Mouse (Mus musculus) activated CD4-positive, CD25-positive, alpha-beta regulatory T cell, adult 4 months (primary cell): ENCODE data around the gene Arhgef7. TPM values are rescaled to one million over a fixed set of nuclear protein-coding genes. Genes with fewer than 3 reads are reported as not detected.
A peak's percentile ranks its signal among the peaks of the same experiment; 100 is the strongest.

Experiments
- ATAC-seq: one replicate; pipeline ENCODE4 v1.8.0; 2017
- polyA plus RNA-seq, 2 experiments: library from polyadenylated mRNA; unstranded; fragments of 100-300 nt; shearing (Covaris generic); gene quantifications; one replicate each; pipeline ENCODE4 v1.2.1; 2017

Arhgef7 gene
- polyA plus RNA-seq, 2 experiments from 2014 or later, result 23.7 to 26.7 TPM

DNA sequence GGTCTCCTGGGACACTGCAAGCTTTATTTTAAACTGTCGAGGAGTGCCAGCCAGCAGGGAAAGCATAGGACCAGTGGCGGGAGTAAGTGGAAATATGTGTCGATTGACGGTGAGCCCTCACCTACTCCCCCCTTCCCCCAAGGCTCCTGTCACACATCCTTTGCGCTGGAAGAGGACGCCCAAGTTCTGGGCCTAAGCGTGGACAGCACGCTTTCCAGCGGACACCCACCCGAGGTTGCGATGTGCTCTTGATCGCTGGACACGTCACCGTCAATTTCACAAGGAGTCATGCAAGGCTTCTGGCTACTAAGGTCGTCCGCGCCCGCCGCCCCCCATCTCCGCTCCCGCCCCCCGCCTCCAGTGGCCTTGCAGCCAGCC is 259 bp upstream of the Arhgef7 start:
- ATAC-seq, result no peak

DNA sequence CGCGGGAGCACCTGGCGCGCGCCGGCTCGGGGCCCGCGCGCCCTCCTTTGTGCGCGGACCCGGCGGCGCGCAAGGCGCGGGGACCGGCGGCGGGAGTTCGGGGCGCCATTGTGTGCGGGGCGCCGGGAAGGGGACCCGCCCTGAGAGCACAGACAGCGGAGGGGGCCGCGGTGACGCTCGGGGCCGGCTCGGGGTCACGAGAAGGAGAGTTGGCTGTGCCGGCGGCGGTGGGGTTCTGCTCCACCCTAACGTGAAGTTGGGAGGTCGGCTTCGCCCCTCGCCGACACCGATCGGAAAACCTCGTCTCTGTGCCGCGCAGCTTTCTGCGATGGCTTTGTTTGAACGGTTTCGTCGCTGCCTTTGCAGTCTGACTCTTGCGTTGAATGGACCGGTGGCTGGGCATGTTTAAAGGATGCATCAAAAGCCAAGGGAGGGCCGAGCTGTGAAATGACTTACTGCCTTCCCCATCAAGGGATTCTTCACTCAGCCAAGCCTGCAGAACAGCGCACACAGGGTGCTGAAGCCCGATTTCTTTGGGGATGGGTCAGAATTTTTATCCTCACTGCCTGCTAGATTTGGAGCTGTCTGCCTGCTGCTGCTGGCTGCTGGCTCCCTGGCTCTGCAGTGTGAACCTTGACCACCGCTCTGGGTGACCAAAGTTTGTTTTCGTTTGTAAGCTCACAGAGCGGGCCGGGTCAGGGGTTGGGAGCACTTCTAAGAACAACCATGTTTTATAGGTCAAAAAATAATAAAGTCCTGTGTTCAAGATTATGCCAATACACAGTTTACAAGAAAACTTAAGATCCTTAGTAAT is 1.2 kb downstream of the Arhgef7 start:
- ATAC-seq, result no peak

DNA sequence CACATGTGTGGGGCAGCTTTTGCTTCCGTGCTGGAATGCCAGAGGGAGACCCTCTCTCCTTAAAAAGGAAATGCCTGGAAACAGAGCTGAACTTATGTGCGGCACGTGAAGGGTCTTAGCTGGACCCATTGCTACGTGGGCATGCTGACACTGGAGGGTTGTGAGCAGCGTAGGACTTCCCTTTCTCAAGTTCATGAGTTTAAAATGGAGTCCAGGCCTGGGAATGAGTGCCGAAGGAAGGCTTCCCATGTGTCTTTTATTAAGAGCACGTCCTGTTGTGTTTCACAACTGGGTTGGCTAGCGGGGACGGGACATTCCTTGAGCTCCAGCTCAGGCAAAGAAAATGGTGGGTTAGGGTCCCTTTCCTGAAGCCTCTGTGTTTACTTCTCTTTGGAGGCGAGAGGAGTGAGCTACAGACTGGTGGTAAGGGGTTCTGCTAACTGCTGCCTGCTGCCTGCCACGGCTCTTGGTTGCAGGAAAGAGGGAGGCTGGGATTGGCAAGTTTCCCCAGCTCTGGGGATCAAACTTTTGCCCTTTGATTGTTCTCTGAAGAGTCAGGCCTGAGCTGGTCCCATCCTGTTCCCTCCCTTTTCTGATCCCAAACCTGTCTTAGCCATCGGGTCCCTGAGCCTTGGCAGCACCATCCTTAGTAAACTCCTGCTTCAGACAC is 2.9 kb downstream of the Arhgef7 start:
- no peak for ATAC-seq

DNA sequence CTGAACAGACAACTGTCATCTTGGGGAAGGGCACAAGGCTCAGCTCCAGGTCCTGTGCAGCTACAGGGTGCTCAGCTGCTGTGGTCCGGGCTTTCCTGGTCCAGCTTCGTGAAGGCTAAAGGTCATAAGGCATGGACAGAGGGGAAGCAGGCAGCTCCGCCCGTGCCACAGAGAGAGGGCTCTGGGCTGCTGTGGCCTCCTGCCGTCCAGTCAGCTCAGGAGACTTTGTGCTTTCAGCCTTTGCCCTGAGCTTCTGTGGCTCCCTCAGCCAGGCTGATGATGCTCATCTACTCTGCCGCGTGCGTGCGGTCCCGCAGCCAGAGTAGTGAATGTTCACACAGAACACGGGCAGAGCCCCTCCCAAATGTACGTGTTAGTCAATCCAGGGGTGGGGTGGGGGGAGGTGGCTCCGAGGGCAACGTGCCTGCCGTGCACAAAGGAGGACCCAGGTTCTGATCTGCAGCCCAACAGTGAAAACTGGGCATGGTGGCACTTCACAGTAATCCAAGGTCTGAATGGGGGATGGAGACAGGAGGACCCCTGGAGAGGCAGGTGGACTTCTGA is 8.2 kb downstream of the Arhgef7 start:
- no peak for ATAC-seq

DNA sequence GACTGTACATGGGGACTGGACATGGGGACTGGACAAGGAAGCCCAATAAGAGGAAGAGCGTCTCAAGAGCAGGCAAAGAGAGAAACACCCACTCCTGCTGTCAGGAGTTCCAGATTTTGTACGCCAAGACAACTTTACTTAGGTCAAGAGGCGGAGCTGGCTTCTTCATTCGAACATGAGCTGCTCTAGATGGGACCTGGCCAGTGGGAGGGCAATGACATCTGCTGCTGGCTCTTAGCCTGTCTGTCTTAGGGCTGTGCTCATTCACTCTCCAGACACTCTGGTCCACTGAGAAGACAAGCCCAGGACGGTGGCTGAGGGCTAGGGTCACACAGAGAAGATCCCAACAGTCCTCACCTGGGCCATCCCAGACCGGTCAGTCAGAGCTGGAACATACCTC is 9.6 kb downstream of the Arhgef7 start:
- ATAC-seq, result no peak

DNA sequence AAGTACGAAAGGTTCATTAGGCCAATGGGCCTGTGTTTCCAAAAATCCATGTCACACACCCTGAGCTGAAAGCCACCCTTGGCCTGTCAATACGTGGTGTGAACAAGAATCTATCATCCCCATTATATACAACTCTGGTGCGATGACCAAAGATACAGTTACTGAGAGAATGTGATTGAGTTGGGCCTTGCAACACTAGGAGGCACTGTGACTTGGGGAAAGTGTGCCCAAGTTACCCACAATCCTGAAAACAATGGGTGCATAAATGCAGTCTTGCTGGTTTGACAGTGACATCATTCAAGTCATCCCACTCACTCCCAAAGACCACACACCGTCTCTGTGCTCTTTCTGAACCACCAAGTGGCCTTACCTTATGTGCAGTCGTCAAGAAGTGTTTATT is 11.6 kb downstream of the Arhgef7 start:
- no peak for ATAC-seq

DNA sequence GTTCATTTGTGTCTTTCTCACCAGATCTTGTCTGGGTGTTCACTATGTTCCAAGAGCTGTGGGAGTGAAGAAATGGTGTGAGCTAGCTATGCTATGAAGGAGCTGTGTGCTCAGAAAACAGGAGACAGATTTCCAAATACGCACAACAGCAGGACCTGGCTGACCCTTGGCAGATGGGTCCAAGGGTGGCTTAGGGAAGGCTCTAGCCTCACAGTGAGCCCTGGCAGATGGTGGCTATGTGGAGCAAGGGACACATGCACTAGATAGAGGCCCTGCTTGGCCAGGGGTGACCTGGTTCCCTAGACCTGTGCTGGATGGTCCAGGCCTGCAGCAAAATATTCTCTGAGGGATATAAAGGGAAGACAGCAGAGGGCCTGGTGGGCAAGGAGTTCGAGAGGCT is 13.3 kb downstream of the Arhgef7 start:
- ATAC-seq, result no peak

DNA sequence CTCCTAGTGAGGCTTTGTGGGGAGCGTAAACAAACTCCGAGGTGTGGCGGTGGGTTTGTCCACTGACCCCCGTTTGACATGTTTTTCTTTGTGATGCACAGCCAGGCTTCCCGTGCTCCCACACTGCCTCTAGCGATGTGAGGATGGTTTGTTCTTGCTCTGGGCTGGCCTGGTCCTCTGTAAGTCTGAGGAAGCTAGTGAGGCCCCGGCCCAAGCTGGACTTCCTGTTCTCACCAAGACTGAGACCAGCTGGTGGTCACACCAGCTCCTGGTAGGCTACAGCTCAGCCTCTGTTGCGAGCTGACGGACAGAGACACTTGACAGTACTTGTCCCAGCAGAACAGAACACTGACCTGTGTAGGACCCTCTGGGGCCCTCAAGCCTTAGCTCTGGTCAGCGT is 16.1 kb downstream of the Arhgef7 start:
- no peak for ATAC-seq

DNA sequence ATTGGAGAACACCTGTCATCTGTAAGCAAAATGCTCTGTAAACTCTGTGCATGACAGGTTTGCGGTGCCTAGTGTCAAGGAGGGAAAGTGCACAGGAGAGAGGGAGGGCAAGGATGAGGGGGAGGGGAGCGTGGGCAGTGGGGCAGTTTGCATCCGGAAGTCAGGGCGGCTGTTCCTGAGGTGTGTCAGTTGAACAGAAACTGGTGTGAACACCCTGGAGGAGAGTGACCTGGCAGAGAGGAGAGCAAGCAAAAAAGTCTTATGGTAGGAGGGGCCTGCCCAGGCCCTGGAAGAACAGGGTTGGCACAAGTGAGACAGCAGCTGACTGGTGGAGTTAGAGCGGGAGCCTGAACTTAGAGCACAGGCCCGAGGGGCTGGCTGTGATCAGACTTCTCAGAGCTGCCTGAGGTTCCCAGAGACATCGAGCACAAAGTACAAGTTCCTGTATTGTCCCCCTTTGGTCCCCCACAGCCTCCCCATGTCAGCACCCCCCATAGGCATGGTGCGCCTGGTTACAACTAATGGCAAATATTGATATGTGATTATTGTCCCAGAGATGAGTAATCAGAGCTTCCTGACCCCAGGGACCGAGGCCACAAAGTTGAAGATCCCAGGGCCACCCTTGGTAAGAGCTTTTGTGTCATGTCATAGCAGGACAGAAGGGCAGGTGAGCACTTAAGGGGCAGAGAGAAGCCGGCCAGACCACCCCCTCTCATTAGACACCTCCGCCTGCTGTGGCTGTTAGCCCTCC is 19.5 kb downstream of the Arhgef7 start:
- no peak for ATAC-seq

DNA sequence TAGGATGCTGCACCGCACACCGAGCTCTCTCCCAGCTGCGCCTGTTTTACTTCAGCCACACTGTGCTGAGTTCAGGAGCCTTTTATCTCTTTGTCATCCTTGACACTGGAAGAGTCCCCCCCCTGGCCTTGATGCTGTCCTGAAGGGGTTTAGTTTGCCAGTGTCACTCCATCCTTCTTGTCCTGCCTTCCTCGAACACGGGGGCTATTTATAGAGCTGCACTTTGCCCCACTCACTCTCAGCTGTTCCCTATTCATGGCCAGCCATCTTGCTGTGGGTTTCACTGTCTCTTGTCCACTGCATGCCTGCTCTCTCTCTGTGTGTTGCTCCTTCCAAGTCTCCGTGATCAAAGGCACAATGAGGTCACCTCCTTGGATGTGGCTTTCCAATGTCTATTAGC is 22.0 kb downstream of the Arhgef7 start:
- no peak for ATAC-seq

DNA sequence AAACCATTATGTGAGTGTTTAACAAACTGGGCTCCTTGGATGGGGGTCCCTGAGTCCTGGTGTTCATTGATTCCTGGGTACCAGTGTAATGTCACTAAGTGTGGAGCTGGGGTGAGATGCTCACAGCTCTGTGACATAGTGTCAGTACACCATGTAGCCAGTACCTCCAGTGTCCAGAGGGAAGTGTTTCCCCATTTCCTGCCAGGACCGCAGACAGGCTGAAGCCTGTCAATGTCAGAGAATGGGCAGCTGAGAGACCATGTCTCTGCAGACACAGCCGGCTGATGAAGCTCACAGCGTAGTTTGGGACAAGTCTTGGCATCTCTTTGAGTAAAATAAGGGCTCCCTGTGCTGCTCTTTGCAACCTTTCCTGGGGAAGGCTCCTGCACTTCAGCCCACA is 24.8 kb downstream of the Arhgef7 start:
- no peak for ATAC-seq

DNA sequence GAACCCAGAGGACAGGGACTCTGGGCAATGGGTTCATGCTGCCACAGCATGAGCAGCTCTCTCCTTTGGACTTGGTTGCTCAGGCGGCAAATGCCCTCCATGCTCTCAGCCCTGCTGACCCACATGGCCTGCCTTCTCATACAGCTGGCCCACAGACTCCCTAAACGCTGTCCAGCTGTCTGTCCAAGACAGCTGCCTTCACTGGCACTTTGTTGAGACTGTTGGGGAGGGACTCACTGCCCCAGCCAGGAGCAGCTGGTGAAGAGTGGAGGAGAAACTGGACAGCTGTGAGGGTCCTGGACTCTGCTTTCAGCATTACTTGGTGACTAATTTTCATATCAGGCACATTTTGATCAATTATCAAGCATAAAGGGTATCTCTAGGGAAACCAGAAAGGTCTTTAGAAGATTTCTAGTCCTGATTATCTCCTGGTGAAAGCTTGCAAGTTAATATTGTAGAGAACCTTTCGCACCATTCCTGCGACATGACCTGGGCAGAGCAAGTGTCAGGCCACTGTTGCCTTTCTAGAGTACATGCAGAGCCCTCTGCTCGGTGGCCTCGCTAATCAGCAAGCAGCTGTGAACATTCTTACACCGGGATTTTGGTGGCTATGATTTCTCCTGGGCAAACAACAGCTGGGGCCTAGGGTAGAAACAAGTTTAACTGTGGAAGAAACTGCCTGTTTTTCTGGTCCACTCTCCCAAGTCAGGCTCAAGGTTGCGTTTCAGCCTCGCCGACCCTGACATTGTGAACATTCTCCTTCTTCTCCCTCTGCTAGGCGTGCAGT is 25.8 kb downstream of the Arhgef7 start:
- ATAC-seq, result no peak

DNA sequence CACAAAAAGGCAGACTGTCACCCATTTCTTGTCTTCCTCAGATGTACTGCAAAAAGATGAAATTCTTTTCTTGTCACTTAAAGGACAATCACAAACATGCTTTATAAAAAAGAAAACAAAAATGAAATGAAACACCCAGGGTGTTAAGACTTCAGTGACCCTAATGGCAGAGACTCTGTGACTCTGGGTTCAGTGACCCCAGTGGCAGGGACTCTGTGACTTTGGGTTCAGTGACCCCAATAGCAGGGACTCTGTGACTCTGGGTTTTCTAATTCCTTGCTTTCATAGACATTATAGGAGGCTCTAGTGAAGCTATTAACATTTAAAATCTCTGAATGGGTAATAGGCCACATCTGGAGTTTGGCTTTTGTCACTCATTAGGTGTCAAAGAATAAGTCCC is 27.2 kb downstream of the Arhgef7 start:
- no peak for ATAC-seq

DNA sequence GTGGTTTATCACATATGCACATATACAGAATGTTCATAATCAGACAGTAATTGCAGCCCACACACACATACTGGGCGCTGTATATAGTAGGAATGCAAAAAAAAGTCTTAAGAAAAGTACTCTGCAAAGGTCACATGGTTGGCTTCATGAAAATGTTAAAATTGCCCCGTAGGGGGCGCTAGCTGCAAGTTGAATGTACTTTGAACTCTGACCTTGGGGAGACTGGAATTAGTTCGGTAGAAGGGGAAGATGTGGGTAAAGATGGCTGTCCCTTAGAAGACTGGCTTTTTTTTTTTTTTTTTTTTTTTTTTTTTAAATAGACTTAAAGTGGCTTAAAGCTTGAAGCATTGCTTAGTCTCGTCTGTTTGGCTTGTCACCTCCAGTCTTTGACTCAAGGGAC is 28.4 kb downstream of the Arhgef7 start:
- peak; percentile 50 for ATAC-seq

DNA sequence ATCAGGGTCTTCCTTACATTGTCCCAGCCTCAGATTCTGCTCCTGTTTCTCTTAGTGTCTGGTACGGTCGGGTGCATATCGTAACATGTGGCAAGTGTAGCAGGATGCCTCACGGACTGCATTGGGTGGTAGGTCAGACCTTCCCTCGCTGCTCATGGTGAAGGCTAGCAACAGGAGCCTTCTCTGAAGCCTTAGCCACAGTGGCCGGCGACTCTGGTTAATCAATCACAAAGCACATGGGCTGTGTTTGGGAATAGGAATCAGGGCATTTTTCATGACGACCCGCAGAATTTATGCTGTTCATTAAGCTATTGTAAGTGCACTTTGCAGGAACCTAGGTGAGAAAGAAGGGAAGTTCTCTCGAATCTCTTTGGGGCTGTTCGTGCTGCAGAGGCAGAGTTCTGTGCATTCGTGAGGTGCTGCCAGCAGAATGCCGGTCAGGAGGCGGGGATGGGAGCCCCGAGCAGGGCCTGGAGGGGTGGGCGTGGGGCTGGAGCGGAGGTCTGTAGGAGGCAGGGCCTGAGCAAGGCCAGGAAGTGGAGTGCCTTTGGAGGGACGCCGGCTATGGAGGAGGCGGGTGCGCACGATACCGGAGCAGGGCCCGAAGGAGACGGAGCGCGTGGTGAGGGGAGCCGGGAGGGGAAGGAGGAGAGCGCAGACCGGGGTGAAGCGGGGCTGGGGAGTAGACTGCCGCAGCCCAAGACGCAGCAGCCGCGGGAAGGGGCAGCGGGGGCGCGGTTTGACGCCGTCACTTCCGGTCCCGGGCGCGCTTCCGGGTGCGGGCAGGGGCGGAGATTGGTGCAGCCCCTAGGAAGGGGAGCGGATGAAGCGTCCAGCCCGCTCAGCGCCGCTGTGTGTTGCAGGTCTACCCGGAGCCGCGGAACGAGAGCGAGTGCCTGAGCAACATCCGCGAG is 30.3 kb downstream of the Arhgef7 start:
- peak; percentile 91 for ATAC-seq

DNA sequence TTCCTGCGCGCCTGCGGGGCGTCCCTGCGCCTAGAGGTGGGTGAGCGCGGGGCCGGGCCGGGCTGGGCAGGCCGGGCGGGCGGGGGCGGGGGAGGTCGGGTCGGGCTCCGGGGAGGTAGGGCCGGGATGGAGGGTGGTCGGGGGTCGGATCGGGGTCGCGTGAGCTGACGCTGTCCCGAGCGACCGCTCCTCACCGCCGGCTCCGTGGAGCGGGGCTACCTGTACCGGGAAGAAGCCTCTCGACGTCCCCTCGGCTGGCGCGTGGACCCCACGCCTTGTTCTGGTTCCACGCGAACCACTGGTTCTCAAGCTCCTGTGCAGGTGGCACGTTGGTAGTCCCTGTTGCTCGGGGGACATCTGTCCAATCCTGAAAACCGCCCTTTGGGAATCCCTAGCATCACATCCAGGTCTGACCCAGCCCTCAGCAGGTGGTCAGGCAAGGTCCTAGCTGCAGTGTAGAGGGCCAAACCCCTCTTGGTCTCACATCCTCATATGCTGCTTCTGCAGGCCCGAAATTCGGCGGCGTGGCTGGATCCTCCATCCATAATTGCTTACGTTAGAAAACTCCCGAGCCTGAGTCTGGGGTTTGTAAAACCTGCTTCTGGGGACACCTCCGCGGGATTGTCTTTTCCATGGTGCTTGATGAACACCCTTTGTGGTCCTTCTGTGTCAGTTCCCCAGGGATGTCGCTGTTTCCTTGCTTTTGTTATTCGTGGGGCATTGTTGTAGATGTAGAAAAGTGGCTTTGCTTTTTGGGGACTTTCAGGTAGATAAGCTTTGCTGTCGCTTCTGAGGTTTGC is 31.2 kb downstream of the Arhgef7 start:
- ATAC-seq, result no peak

DNA sequence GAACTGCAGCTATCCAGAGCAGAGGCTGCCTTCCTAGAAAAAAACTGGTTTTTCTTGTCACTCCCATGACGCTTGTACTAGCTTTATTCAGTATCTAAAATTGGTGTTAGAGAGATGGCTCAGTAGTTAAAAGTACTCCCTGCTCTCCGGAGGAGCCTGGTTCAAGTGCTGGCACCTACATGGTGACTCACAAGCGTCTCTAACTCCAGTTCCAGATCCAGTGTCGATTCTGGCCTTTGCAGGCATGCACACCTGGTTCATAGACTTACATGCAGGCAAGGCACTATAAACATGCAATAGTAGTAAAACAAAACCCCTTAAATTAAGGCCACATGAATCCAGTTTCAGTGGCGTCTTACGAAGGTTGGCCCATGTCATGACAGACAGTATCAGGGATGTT is 34.0 kb downstream of the Arhgef7 start:
- no peak for ATAC-seq

DNA sequence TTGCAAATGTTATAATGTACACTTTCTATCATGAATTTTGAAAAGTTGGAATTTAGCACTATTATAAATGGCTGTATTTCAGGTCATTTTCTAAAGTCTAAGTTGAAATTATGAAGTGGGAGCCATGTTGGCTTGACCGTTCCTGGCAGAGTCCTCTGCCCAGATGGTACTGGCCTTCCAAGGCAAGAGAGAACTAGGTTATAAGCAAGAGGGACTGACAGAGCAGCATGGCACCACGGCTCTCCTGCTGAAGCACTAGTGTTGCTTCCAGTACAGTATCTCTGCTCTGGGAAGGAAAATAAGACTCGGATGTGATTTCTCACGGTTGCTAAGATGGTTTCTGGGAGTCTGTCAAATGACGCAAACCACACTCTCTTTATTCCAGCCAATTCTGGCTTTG is 34.5 kb downstream of the Arhgef7 start:
- ATAC-seq, result no peak

DNA sequence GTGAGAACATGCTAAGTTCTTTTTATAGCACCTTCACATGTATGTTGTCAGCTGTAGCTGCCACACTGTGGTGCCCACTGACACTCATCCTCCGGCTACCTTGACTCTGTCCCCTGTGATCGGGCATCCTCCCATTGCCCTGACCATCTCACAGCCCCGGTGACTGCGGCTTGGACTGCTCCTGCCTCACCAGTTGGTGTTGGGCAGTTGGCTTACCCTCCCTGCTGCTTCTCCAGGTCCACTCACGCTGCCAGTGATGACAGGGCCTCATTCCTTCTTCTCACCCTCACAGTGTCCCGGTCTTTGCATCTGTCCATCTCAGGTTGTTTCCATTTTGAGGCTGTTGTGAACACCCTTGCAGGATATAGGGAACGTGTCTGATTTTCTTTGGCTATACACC is 35.3 kb downstream of the Arhgef7 start:
- no peak for ATAC-seq

DNA sequence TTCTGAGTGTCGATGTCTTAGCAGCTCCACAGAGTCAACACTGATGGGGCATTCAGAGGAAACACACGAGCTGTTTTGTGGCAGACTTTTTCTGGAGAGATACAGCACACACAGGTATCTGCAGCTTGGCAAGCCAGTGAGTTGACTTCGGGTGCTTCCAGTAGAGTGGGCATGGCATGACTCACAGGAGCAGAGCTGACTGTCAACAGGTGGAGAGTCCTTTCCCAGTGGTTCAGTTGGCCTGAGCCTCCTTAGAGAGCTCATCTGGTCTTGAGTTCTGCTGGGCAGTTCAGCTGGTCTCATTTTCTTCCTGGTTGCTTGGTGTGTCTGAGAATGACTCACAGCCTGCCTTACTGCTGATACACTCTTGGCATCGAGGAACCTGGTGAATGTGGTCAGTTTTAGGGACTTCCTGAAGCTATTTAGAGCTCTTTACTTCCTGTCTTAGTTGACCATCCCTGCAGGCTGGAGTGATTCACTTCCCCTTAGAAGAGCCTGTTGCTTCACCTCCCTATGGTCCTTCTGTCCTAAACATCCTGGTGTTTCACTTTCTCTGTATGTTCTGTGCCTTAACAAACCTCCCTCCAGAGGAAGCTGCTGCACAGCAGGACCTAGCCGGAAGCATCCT is 39.8 kb downstream of the Arhgef7 start:
- no peak for ATAC-seq
